Mouse (Mus musculus): ENCODE data around the gene Thsd7b. TPM values are rescaled to one million over a fixed set of nuclear protein-coding genes. Genes with fewer than 3 reads are reported as not detected.
A peak's percentile ranks its signal among the peaks of the same experiment; 100 is the strongest.
"Not testable (repeated sequence)": the region's sequence is repeated elsewhere in the genome, so short reads cannot be mapped to it uniquely, and the experiment has no call there.

Gene Thsd7b
- polyA plus RNA-seq, 1 experiment from 2014 or later, result 5.1 TPM

DNA sequence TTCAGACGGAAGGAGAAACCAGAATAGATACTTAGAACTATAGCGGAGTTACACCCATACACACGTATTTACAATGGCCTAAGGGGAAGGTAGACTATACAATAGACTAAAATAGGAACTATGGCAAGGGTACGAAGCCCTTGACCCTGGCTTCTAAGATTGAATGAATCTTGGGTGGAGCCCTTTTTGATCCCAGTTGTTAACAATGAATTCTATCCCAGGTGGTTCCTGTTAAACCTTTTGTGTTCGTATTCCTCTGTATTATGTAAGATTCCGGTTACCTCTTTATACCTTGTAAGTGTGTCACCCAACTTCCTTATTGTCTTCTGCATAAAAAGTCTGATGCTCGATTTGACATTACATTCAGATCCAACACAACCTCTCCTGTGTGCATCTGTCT is 913.7 kb downstream of the Thsd7b start:
- not testable (repeated sequence) for H3K4me3 ChIP-seq; H3K27ac ChIP-seq; H3K9me3 ChIP-seq (replicated peaks); H3K36me3 ChIP-seq (ENCODE audit: poor library complexity, severe bottlenecking); H3K4me2 ChIP-seq; H3K4me1 ChIP-seq; ATAC-seq; H3K9ac ChIP-seq; H3K27me3 ChIP-seq
- WGBS, result 89% methylated on average over 7 of the region's 7 CpGs

DNA sequence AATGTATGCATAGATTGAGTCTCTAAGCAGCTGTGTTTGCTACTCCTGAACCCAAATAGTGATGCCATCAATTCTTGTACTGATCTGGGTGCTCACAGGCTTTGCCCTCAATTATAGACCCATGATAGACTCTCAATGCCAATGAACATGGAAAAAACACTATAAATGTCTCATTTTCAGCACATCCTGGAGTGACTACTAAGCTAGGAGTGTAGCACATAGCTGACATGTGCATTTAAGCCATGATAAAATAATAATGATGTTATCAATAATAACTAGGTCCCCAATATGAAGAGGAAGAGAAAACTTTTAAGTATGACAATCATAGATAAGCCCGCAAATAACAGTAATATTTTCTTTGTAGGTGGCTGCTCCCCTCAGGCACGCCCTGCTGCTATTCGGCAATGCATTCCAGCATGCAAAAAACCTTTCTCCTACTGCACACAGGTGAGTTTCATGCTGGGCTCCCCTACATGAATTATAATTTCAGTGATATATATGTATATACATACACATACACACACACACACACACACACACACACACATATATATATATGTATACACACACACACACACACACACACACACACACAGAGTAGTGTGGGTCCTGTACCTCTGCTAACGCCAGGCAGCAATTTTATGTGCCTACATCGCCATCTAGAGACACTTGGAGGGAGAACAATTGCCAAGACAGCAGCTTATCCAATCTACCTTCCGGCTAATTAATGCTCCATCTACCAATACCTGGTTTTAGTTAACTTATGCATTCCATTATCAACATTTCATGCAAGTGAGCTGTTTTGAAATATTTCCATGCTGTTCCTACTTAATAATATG is 919.3 kb downstream of the Thsd7b start:
- H3K36me3 ChIP-seq (ENCODE audit: poor library complexity, severe bottlenecking), result no peaks in the 10 kb centered on the region
- H3K9me3 ChIP-seq (replicated peaks), result no peaks in the 10 kb centered on the region
- no peak overlapping the region for H3K4me3 ChIP-seq
- 47% methylated on average over 6 of the region's 6 CpGs for WGBS
- ATAC-seq, result peak; percentile 83
- H3K4me2 ChIP-seq, result no peak overlapping the region
- no peaks in the 10 kb centered on the region for H3K4me1 ChIP-seq
- H3K27me3 ChIP-seq, result no peaks in the 10 kb centered on the region
- H3K9ac ChIP-seq, result no peak overlapping the region
- H3K27ac ChIP-seq, result no peak overlapping the region

DNA sequence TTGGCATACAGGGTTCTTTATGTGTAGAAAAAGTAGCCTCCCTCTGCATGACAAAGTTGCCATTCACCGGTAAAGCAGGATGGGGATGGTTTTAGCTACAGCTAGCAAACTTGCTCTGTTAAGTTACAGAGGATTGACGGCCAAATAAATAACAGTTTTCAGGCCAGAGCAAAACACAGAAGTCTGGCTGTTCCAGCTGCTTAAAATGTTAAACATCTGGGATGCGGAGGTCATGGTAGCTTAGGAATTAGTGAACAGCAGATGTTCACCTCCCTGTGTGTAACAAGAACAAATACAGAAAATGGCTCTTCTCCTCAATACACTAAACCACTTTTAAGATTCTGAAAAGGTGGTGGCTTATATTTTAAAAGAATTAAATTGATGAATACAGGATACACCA is 944.3 kb downstream of the Thsd7b start:
- ATAC-seq, result no peak
- WGBS, result 83% methylated on average over 3 of the region's 3 CpGs
- Histone ChIP-seq H3K9me3 (replicated peaks) (no peaks in the 10 kb centered on the region), H3K4me3 (no peak overlapping the region), H3K4me2 (no peak overlapping the region), H3K4me1 (no peaks in the 10 kb centered on the region), H3K36me3 (ENCODE audit: poor library complexity, severe bottlenecking) (no peaks in the 10 kb centered on the region), H3K27me3 (no peaks in the 10 kb centered on the region), H3K27ac (no peak overlapping the region), H3K9ac (no peak overlapping the region)

DNA sequence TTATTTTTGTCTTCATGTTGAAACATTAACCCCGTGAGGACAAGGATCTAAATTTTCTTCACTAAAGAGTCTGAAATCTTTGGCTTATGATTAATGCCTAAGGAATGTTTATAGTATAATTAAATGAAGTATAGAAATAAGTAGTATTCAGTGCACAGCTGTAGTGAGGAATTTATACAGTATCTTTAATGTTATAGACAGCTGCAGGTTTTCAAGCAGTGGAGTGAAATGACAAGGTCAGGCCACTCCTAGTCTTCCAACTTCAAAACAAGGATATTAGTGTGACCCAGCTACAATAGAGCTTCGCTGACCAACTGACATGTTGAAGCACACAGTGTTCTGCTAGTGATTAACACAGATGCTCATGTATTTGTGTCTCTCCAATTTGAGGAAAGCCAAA is 949.8 kb downstream of the Thsd7b start:
- no peak overlapping the region for H3K9ac ChIP-seq
- no peak overlapping the region for H3K27ac ChIP-seq
- no peaks in the 10 kb centered on the region for H3K4me1 ChIP-seq
- no peaks in the 10 kb centered on the region for H3K9me3 ChIP-seq (replicated peaks)
- no peak overlapping the region for H3K4me2 ChIP-seq
- H3K4me3 ChIP-seq, result no peak overlapping the region
- ATAC-seq, result no peak
- H3K27me3 ChIP-seq, result no peaks in the 10 kb centered on the region
- 83% methylated on average over 2 of the region's 2 CpGs for WGBS
- H3K36me3 ChIP-seq (ENCODE audit: poor library complexity, severe bottlenecking), result no peaks in the 10 kb centered on the region

DNA sequence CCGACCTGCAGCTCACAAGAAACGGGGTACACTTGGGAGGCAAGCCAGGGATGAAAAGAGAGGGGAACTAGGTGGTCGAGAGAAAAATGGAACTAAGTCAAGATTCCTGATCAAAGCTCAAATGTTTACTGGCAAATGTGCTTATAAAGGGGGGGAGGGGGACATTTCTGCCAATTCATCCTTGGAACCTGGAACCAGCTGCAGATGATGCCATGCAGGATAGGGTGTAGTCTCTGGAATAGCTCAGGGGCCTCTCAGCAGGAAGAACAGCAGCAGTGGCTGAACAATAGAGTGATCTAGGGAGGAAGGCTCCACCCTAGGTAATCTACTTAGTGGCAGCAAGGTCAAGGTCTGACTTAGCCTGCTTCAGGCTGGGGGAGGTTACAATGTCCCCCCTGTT is 972.5 kb downstream of the Thsd7b start:
- Histone ChIP-seq H3K4me3 (no peak overlapping the region), H3K27me3 (no peaks in the 10 kb centered on the region), H3K9me3 (replicated peaks) (peaks cover 3% of the 10 kb centered on the region; the same call in 1 of the 2 replicates), H3K4me1 (no peaks in the 10 kb centered on the region), H3K27ac (no peak overlapping the region), H3K36me3 (ENCODE audit: poor library complexity, severe bottlenecking) (no peaks in the 10 kb centered on the region), H3K9ac (no peak overlapping the region), H3K4me2 (no peak overlapping the region)
- WGBS, result 67% methylated on average over 3 of the region's 3 CpGs
- ATAC-seq, result no peak

DNA sequence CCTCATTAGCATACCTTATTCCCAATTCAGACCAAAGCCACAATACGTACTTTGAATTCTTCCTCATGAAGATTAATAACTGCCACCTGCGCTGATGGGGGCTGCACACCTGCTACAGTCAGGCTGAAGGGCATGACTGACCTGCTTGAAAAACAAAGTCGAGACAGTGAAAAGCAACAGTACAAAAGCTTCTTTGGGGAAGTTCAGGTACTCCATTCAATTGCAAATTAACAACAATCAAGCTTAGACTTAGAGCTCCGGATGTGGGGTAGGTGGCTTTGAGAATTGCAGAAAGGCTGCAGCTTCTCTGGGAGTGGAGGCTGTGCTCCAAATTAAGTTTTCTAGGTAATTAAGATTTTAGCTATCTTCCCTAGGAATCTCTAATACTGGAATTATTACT is 973.2 kb downstream of the Thsd7b start:
- not testable (repeated sequence) for H3K9me3 ChIP-seq (replicated peaks); ATAC-seq
- 61% methylated on average over 4 of the region's 4 CpGs for WGBS

DNA sequence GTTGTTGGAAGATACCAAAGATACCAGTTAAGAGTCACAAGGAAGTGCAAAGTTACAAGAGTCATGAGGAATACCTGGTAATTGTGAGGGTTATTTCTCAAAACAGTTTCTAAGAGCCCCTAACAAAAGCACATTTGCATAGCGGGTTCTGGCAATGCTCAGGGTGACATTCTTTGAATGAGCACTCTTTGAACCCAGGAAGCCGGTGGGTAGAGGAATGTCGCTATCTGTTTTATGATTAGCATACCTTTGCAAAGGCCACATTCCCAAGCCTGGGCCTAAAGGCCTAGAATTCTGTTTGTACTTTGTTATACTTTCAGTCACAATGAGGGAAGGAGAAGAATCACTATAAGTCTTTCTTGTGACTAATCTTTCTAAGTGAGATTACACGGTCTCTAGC is 973.8 kb downstream of the Thsd7b start:
- not testable (repeated sequence) for H3K9ac ChIP-seq; H3K9me3 ChIP-seq (replicated peaks); H3K27me3 ChIP-seq; H3K27ac ChIP-seq; ATAC-seq; H3K4me2 ChIP-seq; H3K36me3 ChIP-seq (ENCODE audit: poor library complexity, severe bottlenecking); H3K4me3 ChIP-seq; H3K4me1 ChIP-seq
- WGBS, result 95% methylated on average over 4 of the region's 4 CpGs

More for the DNA sequence above, 973.2 kb downstream of the Thsd7b start:
- not testable (repeated sequence) for H3K4me3 ChIP-seq; H3K9ac ChIP-seq; H3K4me1 ChIP-seq; H3K27me3 ChIP-seq; H3K27ac ChIP-seq; H3K36me3 ChIP-seq (ENCODE audit: poor library complexity, severe bottlenecking); H3K4me2 ChIP-seq

DNA sequence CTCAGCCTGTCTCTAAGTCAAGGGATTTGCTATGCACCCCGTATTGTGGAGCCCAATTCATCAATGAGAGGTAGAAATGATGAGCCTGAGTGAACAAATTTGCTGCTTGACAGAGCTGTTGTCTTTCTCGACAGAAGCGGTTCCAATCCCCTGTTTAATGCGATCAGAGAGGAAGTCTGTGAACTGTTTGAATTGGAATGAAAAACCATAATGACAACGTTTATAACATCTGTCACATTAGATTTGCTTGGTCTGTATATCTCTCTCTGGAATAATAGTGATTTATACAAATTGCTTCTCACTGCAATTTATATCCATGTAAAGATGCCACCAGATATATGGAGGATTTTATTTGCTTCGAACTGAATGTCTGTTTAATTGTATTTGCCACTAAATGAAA is 988.9 kb downstream of the Thsd7b start:
- Histone ChIP-seq H3K27ac (no peak overlapping the region), H3K9me3 (replicated peaks) (no peaks in the 10 kb centered on the region), H3K27me3 (no peaks in the 10 kb centered on the region), H3K4me1 (no peaks in the 10 kb centered on the region), H3K4me2 (no peak overlapping the region), H3K36me3 (ENCODE audit: poor library complexity, severe bottlenecking) (no peaks in the 10 kb centered on the region), H3K4me3 (no peak overlapping the region), H3K9ac (no peak overlapping the region)
- 34% methylated on average over 6 of the region's 6 CpGs for WGBS
- ATAC-seq, result no peak
